Mouse (Mus musculus) brain, embryonic 18.5 days (tissue): ENCODE measurements around the gene Hrg.
"Not testable (repeated sequence)": the region's sequence is repeated elsewhere in the genome, so short reads cannot be mapped to it uniquely, and the experiment has no call there.

Experiments
- DNase-seq: peaks from one replicate; pipeline ENCODE4 v3.0.0-alpha.2; 2012; ENCODE audit warnings: low read depth, low spot score

Gene Hrg

GRCm38 (mm10) chr16:22961073-22961472, 10.2 kb downstream of the Hrg start:
- DNase-seq = no peak

DNA sequence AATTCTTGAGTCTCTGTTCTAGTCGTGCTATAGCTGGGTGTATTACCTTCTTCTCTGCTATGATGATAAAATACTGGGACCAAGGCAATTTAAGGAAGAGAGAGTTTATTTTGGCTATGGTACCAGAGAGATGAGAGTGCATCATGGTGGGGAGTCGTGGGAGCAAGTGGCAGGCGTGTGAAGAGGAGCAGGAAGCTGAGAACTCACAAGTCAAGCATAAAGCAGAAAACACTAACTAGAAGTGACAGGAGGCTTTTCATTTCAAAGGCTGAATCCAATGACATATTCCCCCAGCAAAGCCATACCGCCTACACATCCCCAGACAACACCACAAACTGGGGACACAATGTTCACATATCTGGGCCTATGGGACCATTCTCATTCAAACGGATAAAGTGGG, 11.4 kb downstream of the Hrg start:
- no peak for DNase-seq

DNA sequence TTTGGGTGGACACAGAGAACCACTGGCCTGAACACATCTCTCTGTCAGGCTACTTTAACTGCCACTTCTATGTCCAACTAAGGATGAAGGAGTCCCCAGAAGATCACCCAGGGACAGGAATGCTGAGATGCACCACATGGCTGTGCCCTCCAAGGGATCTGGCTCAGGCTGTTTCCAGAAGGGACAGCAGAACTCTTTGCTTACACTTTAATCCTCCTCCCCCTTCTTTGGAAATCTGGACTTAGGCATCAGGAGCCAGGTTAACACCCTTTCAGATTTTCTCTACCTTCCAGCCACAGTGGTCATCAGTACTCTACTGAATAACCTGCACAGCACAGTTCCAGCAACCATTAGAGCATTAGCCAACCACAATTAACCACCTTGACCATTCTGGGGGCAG, 12.4 kb downstream of the Hrg start:
- no peak for DNase-seq

GRCm38 (mm10) chr16:22967383-22968030, 16.6 kb downstream of the Hrg start:
- DNase-seq = no peak

DNA sequence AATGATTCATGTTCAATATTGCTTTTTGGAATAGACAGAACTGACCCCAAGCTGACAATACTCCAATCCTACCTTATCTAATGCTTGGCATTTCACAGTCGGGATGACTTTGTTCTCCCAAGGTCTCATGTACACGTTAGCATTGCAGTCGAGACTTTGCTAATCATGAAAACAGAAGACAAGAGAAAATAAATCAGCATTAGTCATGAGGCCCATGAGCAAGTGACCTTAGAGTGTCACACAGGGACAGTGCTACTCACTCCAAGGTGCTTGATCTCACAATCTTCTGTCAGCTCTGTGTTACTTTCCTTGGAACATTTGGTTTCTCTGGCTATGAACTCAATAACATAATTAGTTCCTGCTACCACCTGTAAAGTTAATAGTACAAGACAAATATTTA, 46.1 kb downstream of the Hrg start:
- DNase-seq = not testable (repeated sequence)
